17 mouse cellular contexts compared by ENCODE assay signal in genomic region chr13:32680121-32680551, GRCm38 (mm10).
A peak's percentile ranks its signal among the peaks of the same experiment; 100 is the strongest.
DNase-seq lines count a peak whose midpoint lies in the region; ATAC-seq lines count a peak whose summit lies in the region.
"Had no signal": no experiment of that assay in that cellular context is flagged by ENCODE, and none has a peak within 500 bp of the region (broad histone marks: within the 10 kb centered on the region; RNA-seq: fewer than 3 reads in every experiment).

No protein-coding gene starts in this region.

- H3K4me1 ChIP-seq in neural tube, embryonic 15.5 days: peaks cover 3% of the 10 kb centered on the region
- H3K4me1 ChIP-seq: embryonic facial prominence, embryonic 15.5 days; hindbrain, embryonic 10.5 days; liver, embryonic 15.5 days; midbrain, embryonic 10.5 days had no signal

- DNase-seq in adrenal gland, postnatal 14 days: peak; percentile 17
- DNase-seq in adrenal gland, postnatal 10 days: no peak
- DNase-seq in 416B (ENCODE audit: low read depth): peak; percentile 71
- DNase-seq in fibroblast of lung, adult 2 months (ENCODE audit: low read depth): peak; percentile 92
- peak; percentile 35 to 69 for DNase-seq in heart, postnatal 14 days
- DNase-seq in gastrocnemius, postnatal 36 days: no peak
- DNase-seq in spleen, postnatal 14 days (ENCODE audit: low spot score in 2 of 2): no peak
- DNase-seq: forebrain, postnatal 0 days; gastrocnemius, adult 2 months had no signal

- no peaks in the 10 kb centered on the region for H3K27me3 ChIP-seq in neural tube, embryonic 15.5 days (replicated peaks)
- H3K27me3 ChIP-seq: embryonic facial prominence, embryonic 15.5 days; liver, embryonic 15.5 days had no signal

- H3K36me3 ChIP-seq in neural tube, embryonic 15.5 days: no peaks in the 10 kb centered on the region
- H3K36me3 ChIP-seq: embryonic facial prominence, embryonic 15.5 days; hindbrain, embryonic 10.5 days; limb, embryonic 12.5 days; liver, embryonic 15.5 days; midbrain, embryonic 10.5 days had no signal

- no peak overlapping the region for H3K4me2 ChIP-seq in neural tube, embryonic 15.5 days
- H3K4me2 ChIP-seq: liver, embryonic 15.5 days had no signal

- intact Hi-C loops in heart, postnatal 14 days (cut with DNase I): loop anchor here (2.0 to 5.0 kb wide), 5 partner anchors 183 to 879 kb away; no protein-coding TSS in a partner anchor
- intact Hi-C loops in gastrocnemius, postnatal 36 days (cut with DNase I): loop anchor here (5.0 kb wide), 3 partner anchors 263 to 878 kb away; no protein-coding TSS in a partner anchor

- WGBS in neural tube, embryonic 15.5 days: 85% methylated on average over 12 of the region's 12 CpGs

- H3K9me3 ChIP-seq in neural tube, embryonic 15.5 days (replicated peaks): no peaks in the 10 kb centered on the region
- H3K9me3 ChIP-seq: embryonic facial prominence, embryonic 15.5 days; hindbrain, embryonic 10.5 days; limb, embryonic 12.5 days; liver, embryonic 15.5 days; midbrain, embryonic 10.5 days had no signal

- ATAC-seq in neural tube, embryonic 15.5 days (ENCODE audit: low FRiP score): no peak

- no peak overlapping the region for H3K4me3 ChIP-seq in neural tube, embryonic 15.5 days (replicated peaks)
- H3K4me3 ChIP-seq: embryonic facial prominence, embryonic 15.5 days; hindbrain, embryonic 10.5 days; left cerebral cortex, adult 2 months; limb, embryonic 12.5 days; liver, embryonic 15.5 days; midbrain, embryonic 10.5 days had no signal

- H3K27ac ChIP-seq in neural tube, embryonic 15.5 days (replicated peaks): no peak overlapping the region
- H3K27ac ChIP-seq: embryonic facial prominence, embryonic 15.5 days; hindbrain, embryonic 10.5 days; kidney, postnatal 0 days; left cerebral cortex, adult 2 months; limb, embryonic 12.5 days; liver, embryonic 15.5 days; midbrain, embryonic 10.5 days had no signal

- no peak overlapping the region for H3K9ac ChIP-seq in neural tube, embryonic 15.5 days (replicated peaks)
- H3K9ac ChIP-seq: embryonic facial prominence, embryonic 15.5 days; forebrain, postnatal 0 days; limb, embryonic 12.5 days; liver, embryonic 15.5 days had no signal

Comparison
In these comparisons a context has a peak if more than half of its experiments do, and no peak if none do; other contexts are left out.
1. DNase-seq: peak in adrenal gland, postnatal 14 days (single experiment), 416B (single experiment), fibroblast of lung, adult 2 months (single experiment) and heart, postnatal 14 days (2 of 2); none in adrenal gland, postnatal 10 days (single experiment), gastrocnemius, postnatal 36 days (0 of 2) and spleen, postnatal 14 days (0 of 2).